Mouse (Mus musculus): ENCODE measurements around the gene Fads6.

- TF ChIP-seq MAFK (IDR thresholded peaks at IDR 0.05; ENCODE audit: insufficient read depth, low read depth, low read length) (no peak), ZNF384 (IDR thresholded peaks at IDR 0.05; ENCODE audit: low read depth, low read length) (no peak)
Measured at GRCm38 (mm10) chr11:115283486-115283765, 14.0 kb downstream of the Fads6 start.
